Mouse (Mus musculus) retina, adult 2 months (tissue): Measurements from ENCODE around the gene Kcnj4.
"Not testable (repeated sequence)": the region's sequence is repeated elsewhere in the genome, so short reads cannot be mapped to it uniquely, and the experiment has no call there.

Source experiments
- DNase-seq: peaks from one replicate; pipeline ENCODE4 v3.0.0-alpha.2; 2012; ENCODE audit warnings: low read depth, low spot score

Gene Kcnj4

GRCm38 (mm10) chr15:79511553-79512320 is 6.7 kb upstream of the Kcnj4 start:
- peak; percentile 56 for DNase-seq

GRCm38 (mm10) chr15:79510425-79510824 is 5.4 kb upstream of the Kcnj4 start:
- DNase-seq, result no peak

- DNase-seq, result no peak
These were observed 5.0 kb upstream of the Kcnj4 start for GRCm38 (mm10) chr15:79509998-79510397.

- no peak for DNase-seq
These were observed 2.2 kb upstream of the Kcnj4 start for GRCm38 (mm10) chr15:79507055-79507828.

GRCm38 (mm10) chr15:79506460-79506859 is 1.4 kb upstream of the Kcnj4 start:
- DNase-seq, result no peak

GRCm38 (mm10) chr15:79505616-79506283 is 709 bp upstream of the Kcnj4 start:
- DNase-seq, result peak; percentile 55

- no peak for DNase-seq
These were observed 1.6 kb downstream of the Kcnj4 start for GRCm38 (mm10) chr15:79503438-79503837.

GRCm38 (mm10) chr15:79502891-79503341 is 2.1 kb downstream of the Kcnj4 start:
- DNase-seq, result no peak

- DNase-seq, result no peak
These were observed 4.9 kb downstream of the Kcnj4 start for GRCm38 (mm10) chr15:79500110-79500509.

- no peak for DNase-seq
These were observed 11.5 kb downstream of the Kcnj4 start for GRCm38 (mm10) chr15:79493527-79493926.

GRCm38 (mm10) chr15:79489463-79489862 is 15.6 kb downstream of the Kcnj4 start:
- no peak for DNase-seq

- DNase-seq, result no peak
These were observed 23.8 kb downstream of the Kcnj4 start for GRCm38 (mm10) chr15:79481181-79481688.

- no peak for DNase-seq
These were observed 27.8 kb downstream of the Kcnj4 start for GRCm38 (mm10) chr15:79477227-79477626.

- DNase-seq, result no peak
These were observed 31.2 kb downstream of the Kcnj4 start for GRCm38 (mm10) chr15:79473638-79474355.

- no peak for DNase-seq
These were observed 32.0 kb downstream of the Kcnj4 start for GRCm38 (mm10) chr15:79473042-79473441.

- no peak for DNase-seq
These were observed 33.9 kb downstream of the Kcnj4 start for GRCm38 (mm10) chr15:79471095-79471494.

GRCm38 (mm10) chr15:79470583-79470982 is 34.5 kb downstream of the Kcnj4 start:
- no peak for DNase-seq

- DNase-seq, result no peak
These were observed 35.5 kb downstream of the Kcnj4 start for GRCm38 (mm10) chr15:79469577-79469976.

GRCm38 (mm10) chr15:79466601-79467286 is 38.3 kb downstream of the Kcnj4 start:
- DNase-seq, result peak; percentile 62

GRCm38 (mm10) chr15:79456546-79456945 is 48.5 kb downstream of the Kcnj4 start:
- no peak for DNase-seq

GRCm38 (mm10) chr15:79456104-79456503 is 48.9 kb downstream of the Kcnj4 start:
- DNase-seq, result not testable (repeated sequence)
